Mouse (Mus musculus): ENCODE measurements around the gene Tor4a. TPM values are rescaled to one million over a fixed set of nuclear protein-coding genes. Genes with fewer than 3 reads are reported as not detected.
A peak's percentile ranks its signal among the peaks of the same experiment; 100 is the strongest.

Tor4a gene
- polyA plus RNA-seq, 1 experiment from 2014 or later = 23.0 TPM

- Histone ChIP-seq H3K4me3 (ENCODE audit: low read length) (no peak overlapping the region), H3K36me3 (ENCODE audit: control insufficient read depth, insufficient read depth, low read length) (no peaks in the 10 kb centered on the region), H3K27ac (ENCODE audit: low read length) (peak overlapping the region; percentile 5), H3K9ac (ENCODE audit: low read depth, low read length) (no peak overlapping the region), H3K4me2 (ENCODE audit: low read depth, low read length) (no peak overlapping the region), H3K4me1 (ENCODE audit: control insufficient read depth, insufficient read depth, low read length) (peaks cover 51% of the 10 kb centered on the region), H3K27me3 (replicated peaks; ENCODE audit: control insufficient read depth, insufficient read depth, low read length) (peaks cover 12% of the 10 kb centered on the region), H3K9me3 (ENCODE audit: control insufficient read depth, low read length) (no peaks in the 10 kb centered on the region)
- 37% methylated on average over 10 of the region's 10 CpGs for WGBS
- ATAC-seq = no peak
These were observed 18.3 kb downstream of the Tor4a start for GRCm38 (mm10) chr2:25178285-25178972.

- no peaks in the 10 kb centered on the region for H3K9me3 ChIP-seq (ENCODE audit: control insufficient read depth, low read length)
- ATAC-seq = no peak
- H3K27me3 ChIP-seq (replicated peaks; ENCODE audit: control insufficient read depth, insufficient read depth, low read length) = peaks cover 12% of the 10 kb centered on the region
- WGBS = 14% methylated on average over 6 of the region's 6 CpGs
- H3K36me3 ChIP-seq (ENCODE audit: control insufficient read depth, insufficient read depth, low read length) = no peaks in the 10 kb centered on the region
- H3K27ac ChIP-seq (ENCODE audit: low read length) = peak overlapping the region; percentile 52; the same call in 1 of the 2 replicates
- peaks cover 58% of the 10 kb centered on the region for H3K4me1 ChIP-seq (ENCODE audit: control insufficient read depth, insufficient read depth, low read length)
- peak overlapping the region; percentile 41; the same call in 1 of the 2 replicates for H3K9ac ChIP-seq (ENCODE audit: low read depth, low read length)
- 0 out of 2 replicates have a peak overlapping the region, but pooled peaks have one; percentile 1 for H3K4me2 ChIP-seq (ENCODE audit: low read depth, low read length)
- H3K4me3 ChIP-seq (ENCODE audit: low read length) = no peak overlapping the region
These were observed 19.0 kb downstream of the Tor4a start for GRCm38 (mm10) chr2:25177685-25178084.

GRCm38 (mm10) chr2:25177076-25177475 is 19.6 kb downstream of the Tor4a start:
- H3K4me2 ChIP-seq (ENCODE audit: low read depth, low read length) = peak overlapping the region; percentile 1; the same call in 1 of the 2 replicates
- H3K9me3 ChIP-seq (ENCODE audit: control insufficient read depth, low read length) = no peaks in the 10 kb centered on the region
- H3K4me1 ChIP-seq (ENCODE audit: control insufficient read depth, insufficient read depth, low read length) = peaks cover 59% of the 10 kb centered on the region
- peak overlapping the region; percentile 41; the same call in 1 of the 2 replicates for H3K9ac ChIP-seq (ENCODE audit: low read depth, low read length)
- WGBS = 49% methylated on average over 4 of the region's 4 CpGs
- peak overlapping the region; percentile 52 for H3K27ac ChIP-seq (ENCODE audit: low read length)
- no peak for ATAC-seq
- peaks cover 12% of the 10 kb centered on the region for H3K27me3 ChIP-seq (replicated peaks; ENCODE audit: control insufficient read depth, insufficient read depth, low read length)
- H3K4me3 ChIP-seq (ENCODE audit: low read length) = no peak overlapping the region
- H3K36me3 ChIP-seq (ENCODE audit: control insufficient read depth, insufficient read depth, low read length) = no peaks in the 10 kb centered on the region

GRCm38 (mm10) chr2:25176573-25176972 is 20.1 kb downstream of the Tor4a start:
- Histone ChIP-seq H3K4me2 (ENCODE audit: low read depth, low read length) (no peak overlapping the region), H3K9me3 (ENCODE audit: control insufficient read depth, low read length) (no peaks in the 10 kb centered on the region), H3K27me3 (replicated peaks; ENCODE audit: control insufficient read depth, insufficient read depth, low read length) (peaks cover 12% of the 10 kb centered on the region), H3K4me3 (ENCODE audit: low read length) (no peak overlapping the region), H3K9ac (ENCODE audit: low read depth, low read length) (peak overlapping the region; percentile 41; the same call in 1 of the 2 replicates), H3K27ac (ENCODE audit: low read length) (peak overlapping the region; percentile 52; the same call in 1 of the 2 replicates), H3K36me3 (ENCODE audit: control insufficient read depth, insufficient read depth, low read length) (no peaks in the 10 kb centered on the region), H3K4me1 (ENCODE audit: control insufficient read depth, insufficient read depth, low read length) (peaks cover 63% of the 10 kb centered on the region)
- 61% methylated on average over 6 of the region's 6 CpGs for WGBS
- ATAC-seq = no peak

- H3K4me1 ChIP-seq (ENCODE audit: control insufficient read depth, insufficient read depth, low read length) = peaks cover 68% of the 10 kb centered on the region
- ATAC-seq = no peak
- WGBS = 75% methylated on average over 4 of the region's 4 CpGs
These were observed 21.0 kb downstream of the Tor4a start for GRCm38 (mm10) chr2:25175690-25176078.

GRCm38 (mm10) chr2:25174866-25175689 is 21.6 kb downstream of the Tor4a start:
- peak overlapping the region; percentile 50 for H3K27ac ChIP-seq (ENCODE audit: low read length)
- H3K27me3 ChIP-seq (replicated peaks; ENCODE audit: control insufficient read depth, insufficient read depth, low read length) = peaks cover 11% of the 10 kb centered on the region
- H3K36me3 ChIP-seq (ENCODE audit: control insufficient read depth, insufficient read depth, low read length) = no peaks in the 10 kb centered on the region
- H3K9ac ChIP-seq (ENCODE audit: low read depth, low read length) = no peak overlapping the region
- H3K4me3 ChIP-seq (ENCODE audit: low read length) = no peak overlapping the region
- WGBS = 44% methylated on average over 7 of the region's 7 CpGs
- peak; percentile 62 for ATAC-seq
- no peaks in the 10 kb centered on the region for H3K9me3 ChIP-seq (ENCODE audit: control insufficient read depth, low read length)
- peaks cover 71% of the 10 kb centered on the region for H3K4me1 ChIP-seq (ENCODE audit: control insufficient read depth, insufficient read depth, low read length)
- peak overlapping the region; percentile 34 for H3K4me2 ChIP-seq (ENCODE audit: low read depth, low read length)

More at GRCm38 (mm10) chr2:25175690-25176078, 21.0 kb downstream of the Tor4a start:
- H3K4me2 ChIP-seq (ENCODE audit: low read depth, low read length) = peak overlapping the region; percentile 34
- H3K36me3 ChIP-seq (ENCODE audit: control insufficient read depth, insufficient read depth, low read length) = no peaks in the 10 kb centered on the region
- no peak overlapping the region for H3K4me3 ChIP-seq (ENCODE audit: low read length)
- peaks cover 12% of the 10 kb centered on the region for H3K27me3 ChIP-seq (replicated peaks; ENCODE audit: control insufficient read depth, insufficient read depth, low read length)
- peak overlapping the region; percentile 50 for H3K27ac ChIP-seq (ENCODE audit: low read length)
- H3K9ac ChIP-seq (ENCODE audit: low read depth, low read length) = no peak overlapping the region
- H3K9me3 ChIP-seq (ENCODE audit: control insufficient read depth, low read length) = no peaks in the 10 kb centered on the region

GRCm38 (mm10) chr2:25173821-25174220 is 22.9 kb downstream of the Tor4a start:
- Histone ChIP-seq H3K27me3 (replicated peaks; ENCODE audit: control insufficient read depth, insufficient read depth, low read length) (peaks cover 4% of the 10 kb centered on the region; the same call in 1 of the 2 replicates), H3K9ac (ENCODE audit: low read depth, low read length) (no peak overlapping the region), H3K9me3 (ENCODE audit: control insufficient read depth, low read length) (no peaks in the 10 kb centered on the region), H3K4me2 (ENCODE audit: low read depth, low read length) (no peak overlapping the region), H3K4me1 (ENCODE audit: control insufficient read depth, insufficient read depth, low read length) (peaks cover 72% of the 10 kb centered on the region), H3K36me3 (ENCODE audit: control insufficient read depth, insufficient read depth, low read length) (no peaks in the 10 kb centered on the region), H3K4me3 (ENCODE audit: low read length) (no peak overlapping the region), H3K27ac (ENCODE audit: low read length) (no peak overlapping the region)
- WGBS = 91% methylated on average over 4 of the region's 4 CpGs
- ATAC-seq = no peak

- peaks cover 79% of the 10 kb centered on the region for H3K4me1 ChIP-seq (ENCODE audit: control insufficient read depth, insufficient read depth, low read length)
- WGBS = 44% methylated on average over 8 of the region's 8 CpGs
- peak overlapping the region; percentile 71 for H3K27ac ChIP-seq (ENCODE audit: low read length)
- no peaks in the 10 kb centered on the region for H3K9me3 ChIP-seq (ENCODE audit: control insufficient read depth, low read length)
- H3K4me3 ChIP-seq (ENCODE audit: low read length) = no peak overlapping the region
- H3K9ac ChIP-seq (ENCODE audit: low read depth, low read length) = peak overlapping the region; percentile 42; the same call in 1 of the 2 replicates
- peak; percentile 75 for ATAC-seq
- H3K27me3 ChIP-seq (replicated peaks; ENCODE audit: control insufficient read depth, insufficient read depth, low read length) = no peaks in the 10 kb centered on the region
- H3K36me3 ChIP-seq (ENCODE audit: control insufficient read depth, insufficient read depth, low read length) = no peaks in the 10 kb centered on the region
- H3K4me2 ChIP-seq (ENCODE audit: low read depth, low read length) = peak overlapping the region; percentile 0; the same call in 1 of the 2 replicates
These were observed 24.1 kb downstream of the Tor4a start for GRCm38 (mm10) chr2:25172629-25173028.

- WGBS = 54% methylated on average over 1 of the region's 1 CpGs
- no peak overlapping the region for H3K4me2 ChIP-seq (ENCODE audit: low read depth, low read length)
- no peak overlapping the region for H3K4me3 ChIP-seq (ENCODE audit: low read length)
- no peaks in the 10 kb centered on the region for H3K36me3 ChIP-seq (ENCODE audit: control insufficient read depth, insufficient read depth, low read length)
- peaks cover 79% of the 10 kb centered on the region for H3K4me1 ChIP-seq (ENCODE audit: control insufficient read depth, insufficient read depth, low read length)
- H3K27me3 ChIP-seq (replicated peaks; ENCODE audit: control insufficient read depth, insufficient read depth, low read length) = no peaks in the 10 kb centered on the region
- ATAC-seq = no peak
- H3K9me3 ChIP-seq (ENCODE audit: control insufficient read depth, low read length) = no peaks in the 10 kb centered on the region
- H3K27ac ChIP-seq (ENCODE audit: low read length) = peak overlapping the region; percentile 71
- H3K9ac ChIP-seq (ENCODE audit: low read depth, low read length) = no peak overlapping the region
These were observed 24.9 kb downstream of the Tor4a start for GRCm38 (mm10) chr2:25171769-25172153.

Data from intestine, embryonic 16.5 days (tissue).